Mouse (Mus musculus) hindlimb bud, embryonic 11.5 days (tissue): ENCODE measurements at regions not wholly inside any gene's neighbourhood (a gene's known extent, or its start where the extent isn't known, plus 50 kb on each side); places are given as distances from the start of the nearest gene placed in this dataset.

Experiments
- DNase-seq: peaks from one replicate; pipeline ENCODE4 v3.0.0-alpha.2; 2012; ENCODE audit warnings: low read depth, low spot score; ENCODE audit errors: extremely low spot score

GRCm38 (mm10) chr13:60298575-60298974, 121.4 kb upstream of the Gas1 start:
- DNase-seq, result no peak

GRCm38 (mm10) chr13:60299076-60299475, 121.9 kb upstream of the Gas1 start:
- DNase-seq, result no peak

GRCm38 (mm10) chr13:60303561-60303960, 126.4 kb upstream of the Gas1 start:
- no peak for DNase-seq

- DNase-seq, result no peak
These were observed 128.1 kb upstream of the Gas1 start for GRCm38 (mm10) chr13:60305028-60305810.

- no peak for DNase-seq
These were observed 131.1 kb upstream of the Gas1 start for GRCm38 (mm10) chr13:60308062-60308801.

- DNase-seq, result no peak
These were observed 132.3 kb upstream of the Gas1 start for GRCm38 (mm10) chr13:60309482-60309881.

- DNase-seq, result no peak
These were observed 132.8 kb upstream of the Gas1 start for GRCm38 (mm10) chr13:60309926-60310325.

- DNase-seq, result no peak
These were observed 135.4 kb upstream of the Gas1 start for GRCm38 (mm10) chr13:60312397-60313085.

- DNase-seq, result no peak
These were observed 141.4 kb upstream of the Gas1 start for GRCm38 (mm10) chr13:60318436-60319020.

GRCm38 (mm10) chr13:60319268-60319667, 142.1 kb upstream of the Gas1 start:
- DNase-seq, result no peak

GRCm38 (mm10) chr13:60319861-60320602, 142.9 kb upstream of the Gas1 start:
- DNase-seq, result no peak

GRCm38 (mm10) chr13:60322579-60322978, 145.4 kb upstream of the Gas1 start:
- no peak for DNase-seq

GRCm38 (mm10) chr13:60330475-60331258, 153.5 kb upstream of the Gas1 start:
- DNase-seq, result no peak

- DNase-seq, result no peak
These were observed 159.0 kb upstream of the Gas1 start for GRCm38 (mm10) chr13:60336196-60336595.

GRCm38 (mm10) chr13:60337383-60337782, 160.2 kb upstream of the Gas1 start:
- DNase-seq, result no peak

- no peak for DNase-seq
These were observed 160.9 kb upstream of the Gas1 start for GRCm38 (mm10) chr13:60338107-60338506.

- no peak for DNase-seq
These were observed 162.9 kb upstream of the Gas1 start for GRCm38 (mm10) chr13:60340068-60340467.

- no peak for DNase-seq
These were observed 170.7 kb upstream of the Gas1 start for GRCm38 (mm10) chr13:60347881-60348280.

GRCm38 (mm10) chr13:60348438-60348837, 171.3 kb upstream of the Gas1 start:
- DNase-seq, result no peak
